Mouse (Mus musculus): ENCODE results near the gene Slitrk1. TPM values are rescaled to one million over a fixed set of nuclear protein-coding genes. Genes with fewer than 3 reads are reported as not detected.

Gene Slitrk1
- polyA plus RNA-seq, 1 experiment from 2014 or later: 53.8 TPM

DNA sequence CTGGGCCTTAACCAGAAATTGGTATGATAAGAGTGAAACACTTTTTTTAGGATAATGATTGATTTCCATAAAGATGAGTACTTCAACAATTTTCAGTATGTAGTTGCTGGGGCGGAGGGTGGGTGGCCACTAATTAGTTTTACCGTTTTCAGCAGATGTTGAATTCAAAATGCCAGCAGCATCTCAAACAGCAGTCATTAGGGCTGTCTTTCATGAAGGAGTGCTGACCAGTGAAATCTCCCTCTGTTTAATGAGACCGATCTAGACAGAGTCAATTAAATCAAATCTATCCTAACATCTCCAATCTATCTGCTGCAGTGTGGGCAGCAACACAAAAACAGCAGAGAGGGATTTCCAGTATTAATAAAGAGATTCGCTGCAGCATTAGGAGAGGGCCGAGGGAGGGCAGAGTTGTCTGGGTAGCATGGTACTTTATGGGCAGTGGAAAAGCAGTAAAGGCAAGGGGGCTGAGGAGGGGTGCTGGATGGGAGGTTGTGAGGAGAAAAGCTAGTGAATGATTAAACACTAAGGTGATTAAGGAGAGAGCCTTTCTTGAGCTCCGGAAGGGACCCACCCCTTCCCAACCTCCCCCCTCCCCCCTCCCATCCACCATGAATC, 4.5 kb downstream of the Slitrk1 start:
- Histone ChIP-seq H3K27me3 (ENCODE audit: control insufficient read depth, insufficient read depth, low read length) (peaks cover 2% of the 10 kb centered on the region; the same call in 1 of the 2 replicates), H3K4me2 (ENCODE audit: low read depth, low read length) (peak overlapping the region; percentile 80), H3K36me3 (ENCODE audit: control insufficient read depth, insufficient read depth, low read length) (no peaks in the 10 kb centered on the region), H3K4me3 (ENCODE audit: low read depth, low read length) (peak overlapping the region; percentile 70), H3K9me3 (ENCODE audit: control insufficient read depth, low read length) (no peaks in the 10 kb centered on the region), H3K9ac (replicated peaks; ENCODE audit: low read depth, low read length) (peak overlapping the region; percentile 46), H3K4me1 (ENCODE audit: control insufficient read depth, insufficient read depth, low read length) (peaks cover 8% of the 10 kb centered on the region; the same call in 1 of the 2 replicates), H3K27ac (ENCODE audit: low read depth, low read length) (peak overlapping the region; percentile 13; the same call in 1 of the 2 replicates)
- no peak for ATAC-seq (ENCODE audit: low read depth)
- 5% methylated on average over 6 of the region's 6 CpGs for WGBS

DNA sequence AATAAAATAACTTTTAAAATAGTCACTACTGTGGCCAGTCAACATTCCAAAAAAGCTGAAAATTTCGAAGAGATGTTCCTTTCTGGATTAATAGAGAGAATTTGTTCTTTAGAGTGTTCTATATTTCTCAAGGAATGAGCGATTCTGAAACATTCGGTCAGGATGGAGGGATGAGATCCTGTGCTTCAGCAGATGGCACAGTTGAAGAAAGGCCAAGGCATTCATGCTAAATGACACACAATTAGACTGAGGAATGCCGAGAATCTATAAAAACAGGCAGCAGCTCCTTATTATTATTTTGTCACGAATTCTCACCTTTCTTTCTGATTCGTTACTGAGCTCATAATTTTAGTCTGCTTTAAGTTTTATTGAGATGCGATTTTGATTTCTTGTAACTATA, 15.4 kb downstream of the Slitrk1 start:
- H3K36me3 ChIP-seq (ENCODE audit: control insufficient read depth, insufficient read depth, low read length): no peaks in the 10 kb centered on the region
- H3K9ac ChIP-seq (replicated peaks; ENCODE audit: low read depth, low read length): no peak overlapping the region
- no peaks in the 10 kb centered on the region for H3K9me3 ChIP-seq (ENCODE audit: control insufficient read depth, low read length)
- H3K27me3 ChIP-seq (ENCODE audit: control insufficient read depth, insufficient read depth, low read length): no peaks in the 10 kb centered on the region
- no peak overlapping the region for H3K27ac ChIP-seq (ENCODE audit: low read depth, low read length)
- ATAC-seq (ENCODE audit: low read depth): no peak
- H3K4me1 ChIP-seq (ENCODE audit: control insufficient read depth, insufficient read depth, low read length): no peaks in the 10 kb centered on the region
- WGBS: 75% methylated on average over 7 of the region's 7 CpGs
- no peak overlapping the region for H3K4me2 ChIP-seq (ENCODE audit: low read depth, low read length)
- H3K4me3 ChIP-seq (ENCODE audit: low read depth, low read length): no peak overlapping the region

DNA sequence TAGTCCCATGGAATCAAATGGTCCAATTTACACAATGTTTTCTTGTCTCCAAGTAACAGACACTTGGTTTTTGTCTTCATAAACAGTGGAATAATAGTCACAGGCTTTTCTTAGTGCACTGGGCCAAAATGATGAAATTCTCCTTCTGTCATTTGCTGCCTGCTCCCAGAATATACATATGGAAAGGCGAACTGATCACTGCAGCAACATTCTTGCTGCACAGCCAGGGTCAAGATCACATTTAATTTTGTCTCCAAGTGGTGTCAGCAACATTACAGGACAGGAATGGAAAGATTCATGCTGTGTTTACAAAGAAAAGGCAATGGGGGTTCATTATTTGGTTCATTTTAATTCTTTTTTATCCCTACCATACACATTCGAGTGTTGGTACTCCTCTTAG, 18.5 kb downstream of the Slitrk1 start:
- Histone ChIP-seq H3K27ac (ENCODE audit: low read depth, low read length) (no peak overlapping the region), H3K9me3 (ENCODE audit: control insufficient read depth, low read length) (no peaks in the 10 kb centered on the region), H3K36me3 (ENCODE audit: control insufficient read depth, insufficient read depth, low read length) (no peaks in the 10 kb centered on the region), H3K9ac (replicated peaks; ENCODE audit: low read depth, low read length) (no peak overlapping the region), H3K4me3 (ENCODE audit: low read depth, low read length) (no peak overlapping the region), H3K4me1 (ENCODE audit: control insufficient read depth, insufficient read depth, low read length) (no peaks in the 10 kb centered on the region), H3K4me2 (ENCODE audit: low read depth, low read length) (no peak overlapping the region), H3K27me3 (ENCODE audit: control insufficient read depth, insufficient read depth, low read length) (no peaks in the 10 kb centered on the region)
- ATAC-seq (ENCODE audit: low read depth): no peak
- WGBS: 55% methylated on average over 2 of the region's 2 CpGs

DNA sequence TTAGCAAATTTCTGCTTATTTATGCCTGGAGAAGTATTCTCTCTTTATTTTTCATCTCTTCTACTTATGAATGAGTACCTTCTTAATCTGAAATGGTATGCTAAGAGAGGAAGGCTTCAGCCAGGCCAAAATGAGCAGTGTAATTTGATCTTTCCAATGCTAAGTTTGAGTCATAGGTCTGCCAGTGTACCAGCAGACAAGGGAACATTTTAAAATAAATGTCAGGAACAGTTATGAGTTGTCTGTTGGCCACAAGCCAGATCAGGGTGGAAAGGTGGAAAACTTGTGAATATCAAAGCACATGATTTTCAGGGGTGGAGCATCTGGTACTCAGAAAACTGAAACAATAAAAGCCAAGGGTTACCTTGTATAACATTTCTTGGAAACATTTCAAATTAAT, 46.1 kb downstream of the Slitrk1 start:
- H3K9me3 ChIP-seq (ENCODE audit: control insufficient read depth, low read length): no peaks in the 10 kb centered on the region
- no peak overlapping the region for H3K4me2 ChIP-seq (ENCODE audit: low read depth, low read length)
- no peak for ATAC-seq (ENCODE audit: low read depth)
- H3K36me3 ChIP-seq (ENCODE audit: control insufficient read depth, insufficient read depth, low read length): no peaks in the 10 kb centered on the region
- no peak overlapping the region for H3K4me3 ChIP-seq (ENCODE audit: low read depth, low read length)
- no peak overlapping the region for H3K27ac ChIP-seq (ENCODE audit: low read depth, low read length)
- H3K9ac ChIP-seq (replicated peaks; ENCODE audit: low read depth, low read length): no peak overlapping the region
- H3K4me1 ChIP-seq (ENCODE audit: control insufficient read depth, insufficient read depth, low read length): no peaks in the 10 kb centered on the region
- H3K27me3 ChIP-seq (ENCODE audit: control insufficient read depth, insufficient read depth, low read length): no peaks in the 10 kb centered on the region

DNA sequence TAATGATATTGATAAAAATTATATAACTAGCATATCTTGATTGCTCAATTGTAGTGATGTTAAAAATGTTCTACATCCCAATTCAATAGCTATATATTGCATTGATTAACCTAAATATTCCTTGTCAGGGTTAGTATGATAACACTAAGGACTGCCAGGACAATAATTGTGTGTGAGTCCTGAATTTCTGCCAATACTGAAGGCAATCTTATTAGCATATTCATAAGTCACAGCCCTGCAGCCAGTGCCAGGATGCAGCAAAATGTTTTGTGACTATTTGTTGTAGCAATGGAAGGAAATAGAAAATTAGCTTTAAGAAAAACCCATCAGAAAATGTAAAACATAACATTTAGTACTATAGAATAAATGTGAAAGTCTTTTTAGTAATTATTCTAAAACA, 49.3 kb downstream of the Slitrk1 start:
- Histone ChIP-seq H3K36me3 (ENCODE audit: control insufficient read depth, insufficient read depth, low read length) (no peaks in the 10 kb centered on the region), H3K4me3 (ENCODE audit: low read depth, low read length) (no peak overlapping the region), H3K27ac (ENCODE audit: low read depth, low read length) (no peak overlapping the region), H3K4me1 (ENCODE audit: control insufficient read depth, insufficient read depth, low read length) (no peaks in the 10 kb centered on the region), H3K27me3 (ENCODE audit: control insufficient read depth, insufficient read depth, low read length) (no peaks in the 10 kb centered on the region), H3K9ac (replicated peaks; ENCODE audit: low read depth, low read length) (no peak overlapping the region), H3K9me3 (ENCODE audit: control insufficient read depth, low read length) (no peaks in the 10 kb centered on the region), H3K4me2 (ENCODE audit: low read depth, low read length) (no peak overlapping the region)
- no peak for ATAC-seq (ENCODE audit: low read depth)

DNA sequence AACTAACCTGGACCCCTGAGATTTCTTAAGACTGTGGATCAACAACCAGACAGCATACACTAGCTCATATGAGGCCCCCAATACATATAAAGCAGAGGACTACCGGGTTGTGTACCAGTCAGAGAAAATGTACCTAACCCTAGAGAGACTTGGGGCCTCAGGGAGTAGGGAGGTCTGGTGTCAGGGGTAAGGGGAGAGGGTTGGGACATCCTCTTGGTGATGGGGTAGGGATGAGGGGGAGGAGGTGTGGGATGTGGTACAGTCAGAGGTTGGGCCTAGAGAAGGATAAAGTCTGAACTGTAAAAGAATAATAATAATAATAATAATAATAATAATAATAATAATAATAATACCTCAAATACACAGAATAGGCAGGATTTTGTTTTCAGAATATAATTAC, 54.6 kb downstream of the Slitrk1 start:
- ATAC-seq (ENCODE audit: low read depth): no peak
- no peaks in the 10 kb centered on the region for H3K9me3 ChIP-seq (ENCODE audit: control insufficient read depth, low read length)
- H3K4me2 ChIP-seq (ENCODE audit: low read depth, low read length): no peak overlapping the region
- H3K36me3 ChIP-seq (ENCODE audit: control insufficient read depth, insufficient read depth, low read length): no peaks in the 10 kb centered on the region
- 93% methylated on average over 1 of the region's 1 CpGs for WGBS
- no peak overlapping the region for H3K9ac ChIP-seq (replicated peaks; ENCODE audit: low read depth, low read length)
- H3K27me3 ChIP-seq (ENCODE audit: control insufficient read depth, insufficient read depth, low read length): no peaks in the 10 kb centered on the region
- H3K4me1 ChIP-seq (ENCODE audit: control insufficient read depth, insufficient read depth, low read length): no peaks in the 10 kb centered on the region
- no peak overlapping the region for H3K27ac ChIP-seq (ENCODE audit: low read depth, low read length)
- H3K4me3 ChIP-seq (ENCODE audit: low read depth, low read length): no peak overlapping the region
